Mouse (Mus musculus): ENCODE results near the gene Nes.
A peak's percentile ranks its signal among the peaks of the same experiment; 100 is the strongest.

Nes gene

GRCm38 (mm10) chr3:88022322-88023191 is 51.7 kb downstream of the Nes start:
- DNase-seq (ENCODE audit: low read depth, low spot score) = peak; percentile 94

- DNase-seq (ENCODE audit: low read depth, low spot score) = no peak
Measured at GRCm38 (mm10) chr3:88023192-88024074, 52.6 kb downstream of the Nes start.

GRCm38 (mm10) chr3:88026823-88027222 is 55.9 kb downstream of the Nes start:
- DNase-seq (ENCODE audit: low read depth, low spot score) = no peak

- DNase-seq (ENCODE audit: low read depth, low spot score) = peak; percentile 93
Measured at GRCm38 (mm10) chr3:88027434-88028186, 56.7 kb downstream of the Nes start, which contains the start of gene Hapln2. Gene Hapln2, minus strand, starts transcription at chr3:88027583.
